ENCODE assay signal across 8 mouse cellular contexts in the genomic region with DNA sequence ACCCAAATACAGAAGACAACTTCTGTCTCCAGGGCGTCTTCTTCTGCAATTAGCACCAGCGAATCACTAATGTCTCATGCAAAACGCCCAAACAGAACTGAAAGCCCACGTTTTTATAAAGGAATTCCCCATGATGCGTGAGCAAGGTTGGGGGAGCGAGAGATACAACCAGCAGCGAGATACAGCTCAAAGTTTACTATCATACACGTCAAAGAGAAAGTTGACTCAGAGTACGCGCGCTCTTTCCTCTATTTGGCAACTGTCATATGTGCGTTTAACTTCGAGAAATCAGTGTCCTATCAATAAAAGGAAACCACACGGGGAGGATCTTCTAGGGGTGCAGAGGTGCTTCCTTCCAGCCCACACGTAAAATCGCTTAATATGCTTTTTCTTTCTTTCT. TPM values are rescaled to one million over a fixed set of nuclear protein-coding genes. Genes with fewer than 3 reads are reported as not detected.
DNase-seq lines count a peak whose midpoint lies in the region; ATAC-seq and TF ChIP-seq lines count a peak whose summit lies in the region.

No protein-coding gene starts in this region.

- peaks cover 9% of the 10 kb centered on the region; the same call in 1 of the 2 replicates for H3K27me3 ChIP-seq in forebrain, embryonic 11.5 days (ENCODE audit: control insufficient read depth, insufficient read depth, low read length)
- H3K27me3 ChIP-seq in intestine, postnatal 0 days (replicated peaks; ENCODE audit: control insufficient read depth, insufficient read depth, low read length) = no peaks in the 10 kb centered on the region
- no peaks in the 10 kb centered on the region for H3K27me3 ChIP-seq in neural tube, embryonic 12.5 days (replicated peaks)

- H3K27ac ChIP-seq in forebrain, embryonic 11.5 days (ENCODE audit: low read depth, low read length) = no peak overlapping the region
- no peak overlapping the region for H3K27ac ChIP-seq in intestine, postnatal 0 days (ENCODE audit: low read depth, low read length)
- no peak overlapping the region for H3K27ac ChIP-seq in neural tube, embryonic 12.5 days

- H3K9ac ChIP-seq in forebrain, embryonic 11.5 days (ENCODE audit: low read length) = 0 out of 2 replicates have a peak overlapping the region, but pooled peaks have one; percentile 21
- peak overlapping the region; percentile 48; the same call in 1 of the 2 replicates for H3K9ac ChIP-seq in intestine, postnatal 0 days (ENCODE audit: low read depth, low read length)
- H3K9ac ChIP-seq in neural tube, embryonic 12.5 days = peak overlapping the region; percentile 42; the same call in 1 of the 2 replicates

- 0 out of 2 replicates have a peak, but pooled peaks cover 1% of the 10 kb centered on the region for H3K4me1 ChIP-seq in forebrain, embryonic 11.5 days (replicated peaks; ENCODE audit: control insufficient read depth, insufficient read depth, low read length)
- no peaks in the 10 kb centered on the region for H3K4me1 ChIP-seq in intestine, postnatal 0 days (replicated peaks; ENCODE audit: control insufficient read depth, insufficient read depth, low read length)
- H3K4me1 ChIP-seq in neural tube, embryonic 12.5 days = peaks cover 17% of the 10 kb centered on the region; the same call in 1 of the 2 replicates

- peak overlapping the region; percentile 53 for H3K4me3 ChIP-seq in forebrain, embryonic 11.5 days (ENCODE audit: low read depth, low read length)
- peak overlapping the region; percentile 90 for H3K4me3 ChIP-seq in intestine, postnatal 0 days (ENCODE audit: low read depth, low read length)
- H3K4me3 ChIP-seq in neural tube, embryonic 12.5 days = peak overlapping the region; percentile 62

- no peak for ATAC-seq in forebrain, embryonic 11.5 days (replicated peaks; ENCODE audit: low FRiP score)
- no peak for ATAC-seq in intestine, postnatal 0 days
- ATAC-seq in neural tube, embryonic 12.5 days (ENCODE audit: low FRiP score, low read depth) = no peak

- no peaks in the 10 kb centered on the region for H3K9me3 ChIP-seq in forebrain, embryonic 11.5 days (ENCODE audit: control insufficient read depth, low read length)
- H3K9me3 ChIP-seq in intestine, postnatal 0 days (ENCODE audit: control insufficient read depth) = no peaks in the 10 kb centered on the region
- H3K9me3 ChIP-seq in neural tube, embryonic 12.5 days = no peaks in the 10 kb centered on the region

- no peaks in the 10 kb centered on the region for H3K36me3 ChIP-seq in forebrain, embryonic 11.5 days (ENCODE audit: control insufficient read depth, insufficient read depth, low read length)
- no peaks in the 10 kb centered on the region for H3K36me3 ChIP-seq in intestine, postnatal 0 days (ENCODE audit: control insufficient read depth, insufficient read depth)
- no peaks in the 10 kb centered on the region for H3K36me3 ChIP-seq in neural tube, embryonic 12.5 days

- 2% methylated on average over 16 of the region's 16 CpGs for WGBS in forebrain, embryonic 11.5 days
- 2% methylated on average over 16 of the region's 16 CpGs for WGBS in intestine, postnatal 0 days
- WGBS in neural tube, embryonic 12.5 days = 4% methylated on average over 16 of the region's 16 CpGs

- peak overlapping the region; percentile 82 for H3K4me2 ChIP-seq in forebrain, embryonic 11.5 days (ENCODE audit: low read depth, low read length, severe bottlenecking)
- peak overlapping the region; percentile 93 for H3K4me2 ChIP-seq in intestine, postnatal 0 days (replicated peaks; ENCODE audit: low read depth)
- peak overlapping the region; percentile 92 for H3K4me2 ChIP-seq in neural tube, embryonic 12.5 days (replicated peaks)

- no peak for TF ChIP-seq CTCF in intestine, postnatal 0 days (IDR thresholded peaks at IDR 0.05; ENCODE audit: low read depth)

- DNase-seq in adrenal gland, postnatal 10 days = peak; percentile 14
- DNase-seq in adrenal gland, adult 18-20 months (ENCODE audit: low spot score in 2 of 2) = no peak
- DNase-seq in 416B (ENCODE audit: low read depth) = peak; percentile 53
- peak; percentile 50 for DNase-seq in forebrain, embryonic 11.5 days (ENCODE audit: low spot score)
- no peak for DNase-seq in thymus, postnatal 36 days
- no peak for DNase-seq in urinary bladder, postnatal 4 days (ENCODE audit: low spot score in 2 of 2)

RNA-seq across cellular contexts. Expression of gene Tmtc2, which starts 1.4 kb away (rescaled TPM):
- 1 to 10 TPM; 8.7 to 9.7 TPM for total RNA-seq in adrenal gland, postnatal 10 days (2021)
- 1 to 10 TPM; 3.0 to 5.2 TPM for total RNA-seq in adrenal gland, adult 18-20 months (2021)
- 3.9 and 4.0 TPM in 2 replicates for polyA plus RNA-seq in forebrain, embryonic 11.5 days (2014; fragmentation: Nextera tagmentation; extraction: Ambion mirVana)
- 4.1 and 4.9 TPM in 2 replicates for polyA plus RNA-seq in intestine, postnatal 0 days (2015; fragmentation: Nextera tagmentation; extraction: Ambion mirVana)
- polyA plus RNA-seq in neural tube, embryonic 12.5 days (2016; fragmentation: Nextera tagmentation; extraction: Ambion mirVana) = 16.2 TPM in 2 replicates

Comparison
In these comparisons a context has a peak if more than half of its experiments do, and no peak if none do; other contexts are left out.
1. DNase-seq: peak in adrenal gland, postnatal 10 days (single experiment), 416B (single experiment) and forebrain, embryonic 11.5 days (single experiment); none in adrenal gland, adult 18-20 months (0 of 2), thymus, postnatal 36 days (0 of 2) and urinary bladder, postnatal 4 days (0 of 2).
2. Peak in every context shown above with its lines, with median percentiles within 50 percentile points of each other: H3K4me2 ChIP-seq, H3K4me3 ChIP-seq and H3K9ac ChIP-seq.